Mouse (Mus musculus) myocyte (in vitro differentiated cells): ENCODE results near the gene Gm20521. TPM values are rescaled to one million over a fixed set of nuclear protein-coding genes. Genes with fewer than 3 reads are reported as not detected.

Source experiments
- H3K27me3 ChIP-seq: one replicate; pipeline ENCODE4 v1.6.1; 2011; ENCODE audit not compliant: control insufficient read depth, insufficient read depth, insufficient read length
- H3K36me3 ChIP-seq: one replicate; pipeline ENCODE4 v1.6.1; 2011; ENCODE audit not compliant: control insufficient read depth, insufficient read depth
- H3K4me2 ChIP-seq: one replicate; pipeline ENCODE4 v1.6.1; 2011; ENCODE audit warnings: low read depth, control low read depth
- H3K4me3 ChIP-seq: one replicate; pipeline ENCODE4 v1.5.1; 2011; ENCODE audit warnings: mild to moderate bottlenecking, control low read depth, moderate library complexity
- H3K79me2 ChIP-seq: one replicate; pipeline ENCODE4 v1.6.1; 2011; ENCODE audit not compliant: control insufficient read depth, insufficient read depth
- H3ac ChIP-seq: one replicate; pipeline ENCODE4 v1.6.1; 2011; ENCODE audit not compliant: control insufficient read depth, insufficient read length
- CEBPB ChIP-seq: IDR thresholded peaks from 2 replicates; pipeline ENCODE4 v1.6.1; 2011; ENCODE audit warnings: mild to moderate bottlenecking, moderate library complexity; ENCODE audit not compliant: poor library complexity, insufficient read depth, severe bottlenecking
- E2F4 ChIP-seq: IDR thresholded peaks from one replicate; pipeline ENCODE4 v1.6.1; 2011; ENCODE audit warnings: mild to moderate bottlenecking, control low read depth, moderate library complexity; ENCODE audit not compliant: insufficient read depth
- MAX ChIP-seq: IDR thresholded peaks from one replicate; pipeline ENCODE4 v1.6.1; 2011; ENCODE audit warnings: low read depth, mild to moderate bottlenecking, control low read depth
- MYOD1 ChIP-seq, 3 experiments: IDR thresholded peaks; one replicate each; pipeline ENCODE4 v1.6.1; 2011; ENCODE audit warnings: control low read depth in 2 of 3, low read depth in 2 of 3, mild to moderate bottlenecking in 2 of 3, moderate library complexity in 1 of 3; ENCODE audit not compliant: insufficient read length in 2 of 3, control insufficient read depth in 1 of 3
- MYOG ChIP-seq, 3 experiments: IDR thresholded peaks; one replicate each; pipeline ENCODE4 v1.6.1; 2011; ENCODE audit warnings: control low read depth in 2 of 3, low read depth in 2 of 3, mild to moderate bottlenecking in 2 of 3; ENCODE audit not compliant: insufficient read length in 2 of 3, control insufficient read depth in 1 of 3, insufficient read depth in 1 of 3
- POLR2A ChIP-seq: IDR thresholded peaks from one replicate; pipeline ENCODE4 v1.6.1; 2011; ENCODE audit warnings: low read depth, mild to moderate bottlenecking, control low read depth, moderate library complexity; ENCODE audit not compliant: insufficient read length
- POLR2AphosphoS2 ChIP-seq: IDR thresholded peaks from one replicate; pipeline ENCODE4 v1.6.1; 2011; ENCODE audit warnings: low read depth, control low read depth; ENCODE audit not compliant: insufficient read length
- REST ChIP-seq: IDR thresholded peaks from one replicate; pipeline ENCODE4 v1.6.1; 2011; ENCODE audit warnings: mild to moderate bottlenecking, control low read depth, moderate library complexity; ENCODE audit not compliant: insufficient read depth, insufficient read length
- SRF ChIP-seq: IDR thresholded peaks from one replicate; pipeline ENCODE4 v1.6.1; 2011; ENCODE audit warnings: low read depth; ENCODE audit not compliant: control insufficient read depth, insufficient read length
- TCF12 ChIP-seq: IDR thresholded peaks from one replicate; pipeline ENCODE4 v1.6.1; 2011; ENCODE audit warnings: mild to moderate bottlenecking, control low read depth; ENCODE audit not compliant: poor library complexity, insufficient read depth, severe bottlenecking
- TCF3 ChIP-seq: IDR thresholded peaks from one replicate; pipeline ENCODE4 v1.6.1; 2011; ENCODE audit warnings: low read depth, control low read depth; ENCODE audit not compliant: insufficient read length
- USF1 ChIP-seq: IDR thresholded peaks from one replicate; pipeline ENCODE4 v1.6.1; 2011; ENCODE audit warnings: low read depth, mild to moderate bottlenecking, control low read depth, moderate library complexity
- polyA plus RNA-seq: library from polyadenylated mRNA; unstranded; fragments of >200 nt; fragmentation: generic; extraction: Trizol; gene quantifications from one replicate; pipeline ENCODE4 v1.2.1, GENCODE M21; 2012; ENCODE audit warnings: missing spikeins

Gm20521 gene
- polyA plus RNA-seq, 1 experiment, result 0.47 TPM

DNA sequence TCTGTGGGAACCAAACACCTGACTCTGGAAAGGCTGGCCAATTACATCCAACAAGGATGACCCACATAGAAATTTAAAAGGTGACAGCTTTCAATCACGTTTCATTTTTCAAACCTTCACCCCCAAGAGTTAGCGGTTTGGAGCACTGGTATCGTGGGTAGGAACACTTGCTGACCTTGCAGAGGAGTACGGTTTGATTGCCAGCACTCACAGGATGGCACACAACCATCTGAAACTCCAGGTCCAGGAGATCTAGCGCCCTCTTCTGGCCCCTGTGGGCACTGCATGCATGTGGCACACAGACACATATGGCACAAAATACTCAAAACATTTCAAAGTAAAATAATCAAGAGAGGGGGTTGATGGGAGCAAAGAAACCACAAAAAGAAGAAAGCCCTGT is 16.3 kb upstream of the Gm20521 start:
- Histone ChIP-seq H3K27me3 (no peaks in the 10 kb centered on the region), H3K36me3 (no peaks in the 10 kb centered on the region), H3K4me2 (no peak overlapping the region), H3K4me3 (no peak overlapping the region), H3ac (no peak overlapping the region), H3K79me2 (no peaks in the 10 kb centered on the region)
- TF ChIP-seq CEBPB, result no peak
- TF ChIP-seq POLR2AphosphoS2, result no peak
- no peak for TF ChIP-seq E2F4
- no peak for TF ChIP-seq TCF12
- no peak for TF ChIP-seq MYOD1 (IDR thresholded peaks at IDR 0.05; ENCODE audit: control insufficient read depth in 1 of 3, insufficient read length in 2 of 3, low read depth in 2 of 3)
- TF ChIP-seq TCF3, result no peak
- no peak for TF ChIP-seq SRF
- TF ChIP-seq REST, result no peak
- no peak for TF ChIP-seq USF1
- TF ChIP-seq MAX, result no peak
- no peak for TF ChIP-seq MYOG (IDR thresholded peaks at IDR 0.05; ENCODE audit: control insufficient read depth in 1 of 3, insufficient read depth in 1 of 3, insufficient read length in 2 of 3, low read depth in 2 of 3)
- no peak for TF ChIP-seq POLR2A

DNA sequence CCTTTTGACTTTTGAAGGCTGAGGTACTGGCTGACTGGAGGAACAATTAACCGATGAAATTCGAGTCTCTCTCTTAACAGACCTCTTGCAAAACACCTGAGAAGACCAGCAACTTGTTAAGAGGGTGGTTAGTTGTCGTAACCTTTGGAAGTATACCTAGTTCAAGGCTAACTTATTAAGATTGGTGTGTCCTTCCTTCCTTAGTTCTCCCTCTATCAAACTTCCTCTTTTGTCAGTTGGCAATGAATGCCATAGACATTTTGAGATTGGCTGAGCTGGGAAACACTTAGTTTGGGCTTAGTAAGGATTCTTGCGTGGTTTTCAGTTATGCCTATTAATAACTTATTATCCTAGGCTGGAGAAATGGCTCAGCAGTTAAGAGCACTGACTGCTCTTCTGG is 15.2 kb upstream of the Gm20521 start:
- TF ChIP-seq CEBPB, result no peak
- no peak for TF ChIP-seq MAX
- no peak for TF ChIP-seq POLR2A
- no peak for TF ChIP-seq E2F4
- TF ChIP-seq USF1, result no peak
- TF ChIP-seq TCF12, result no peak
- no peak for TF ChIP-seq MYOG (IDR thresholded peaks at IDR 0.05; ENCODE audit: control insufficient read depth in 1 of 3, insufficient read depth in 1 of 3, insufficient read length in 2 of 3, low read depth in 2 of 3)
- TF ChIP-seq TCF3, result no peak
- TF ChIP-seq SRF, result no peak
- no peak for TF ChIP-seq REST
- TF ChIP-seq POLR2AphosphoS2, result no peak
- no peak for TF ChIP-seq MYOD1 (IDR thresholded peaks at IDR 0.05; ENCODE audit: control insufficient read depth in 1 of 3, insufficient read length in 2 of 3, low read depth in 2 of 3)
- no peaks in the 10 kb centered on the region for H3K36me3 ChIP-seq
- H3K27me3 ChIP-seq, result no peaks in the 10 kb centered on the region
- no peak overlapping the region for H3K4me3 ChIP-seq
- H3ac ChIP-seq, result no peak overlapping the region
- no peak overlapping the region for H3K4me2 ChIP-seq
- H3K79me2 ChIP-seq, result no peaks in the 10 kb centered on the region

DNA sequence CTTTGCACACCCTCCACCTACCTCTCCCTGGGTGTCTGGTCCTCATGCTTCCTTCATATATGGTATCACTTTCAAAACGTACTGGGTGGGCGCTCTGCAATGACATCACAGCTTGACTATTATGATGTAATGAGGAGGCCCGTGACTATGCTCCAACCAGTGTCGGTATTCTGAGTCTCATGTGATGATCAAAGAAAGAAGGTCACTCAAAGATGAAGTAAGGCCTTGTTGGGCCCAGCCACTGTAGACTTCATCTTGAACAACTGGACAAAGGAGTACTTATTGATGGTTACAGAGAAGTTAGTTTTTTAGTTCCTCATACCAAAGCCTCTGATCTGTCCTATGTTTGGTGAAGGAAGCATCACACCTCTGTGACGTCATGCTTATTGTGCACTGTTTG is 12.4 kb upstream of the Gm20521 start, which contains the start of gene Homez:
Gene Homez (minus strand): TSS at position 101 of the 400 bp plus-strand sequence.
- TF ChIP-seq POLR2A (no peak), REST (no peak), USF1 (no peak), MAX (no peak), MYOG (IDR thresholded peaks at IDR 0.05; ENCODE audit: control insufficient read depth in 1 of 3, insufficient read depth in 1 of 3, insufficient read length in 2 of 3, low read depth in 2 of 3) (no peak), SRF (no peak), MYOD1 (IDR thresholded peaks at IDR 0.05; ENCODE audit: control insufficient read depth in 1 of 3, insufficient read length in 2 of 3, low read depth in 2 of 3) (no peak), CEBPB (no peak), TCF3 (no peak), E2F4 (no peak), POLR2AphosphoS2 (no peak), TCF12 (no peak)
- Histone ChIP-seq H3ac (no peak within 1 kb of the TSS), H3K4me2 (no peak within 1 kb of the TSS), H3K4me3 (no peak within 1 kb of the TSS), H3K79me2 (no peaks in the 10 kb centered on the region), H3K36me3 (no peaks in the 10 kb centered on the region), H3K27me3 (no peaks in the 10 kb centered on the region)

- Histone ChIP-seq H3K36me3 (no peaks in the 10 kb centered on the region), H3K4me2 (no peak overlapping the region), H3K27me3 (no peaks in the 10 kb centered on the region), H3K4me3 (no peak overlapping the region), H3K79me2 (no peaks in the 10 kb centered on the region), H3ac (no peak overlapping the region)
- TF ChIP-seq TCF12, result no peak
- TF ChIP-seq SRF, result no peak
- TF ChIP-seq E2F4, result no peak
- TF ChIP-seq MAX, result no peak
- TF ChIP-seq POLR2AphosphoS2, result no peak
- no peak for TF ChIP-seq POLR2A
- TF ChIP-seq REST, result no peak
- TF ChIP-seq CEBPB, result no peak
- TF ChIP-seq TCF3, result no peak
- TF ChIP-seq MYOG (IDR thresholded peaks at IDR 0.05; ENCODE audit: control insufficient read depth in 1 of 3, insufficient read depth in 1 of 3, insufficient read length in 2 of 3, low read depth in 2 of 3), result no peak
- no peak for TF ChIP-seq MYOD1 (IDR thresholded peaks at IDR 0.05; ENCODE audit: control insufficient read depth in 1 of 3, insufficient read length in 2 of 3, low read depth in 2 of 3)
- TF ChIP-seq USF1, result no peak
These were observed 9.1 kb upstream of the Gm20521 start for GRCm38 (mm10) chr14:54874165-54874564.

DNA sequence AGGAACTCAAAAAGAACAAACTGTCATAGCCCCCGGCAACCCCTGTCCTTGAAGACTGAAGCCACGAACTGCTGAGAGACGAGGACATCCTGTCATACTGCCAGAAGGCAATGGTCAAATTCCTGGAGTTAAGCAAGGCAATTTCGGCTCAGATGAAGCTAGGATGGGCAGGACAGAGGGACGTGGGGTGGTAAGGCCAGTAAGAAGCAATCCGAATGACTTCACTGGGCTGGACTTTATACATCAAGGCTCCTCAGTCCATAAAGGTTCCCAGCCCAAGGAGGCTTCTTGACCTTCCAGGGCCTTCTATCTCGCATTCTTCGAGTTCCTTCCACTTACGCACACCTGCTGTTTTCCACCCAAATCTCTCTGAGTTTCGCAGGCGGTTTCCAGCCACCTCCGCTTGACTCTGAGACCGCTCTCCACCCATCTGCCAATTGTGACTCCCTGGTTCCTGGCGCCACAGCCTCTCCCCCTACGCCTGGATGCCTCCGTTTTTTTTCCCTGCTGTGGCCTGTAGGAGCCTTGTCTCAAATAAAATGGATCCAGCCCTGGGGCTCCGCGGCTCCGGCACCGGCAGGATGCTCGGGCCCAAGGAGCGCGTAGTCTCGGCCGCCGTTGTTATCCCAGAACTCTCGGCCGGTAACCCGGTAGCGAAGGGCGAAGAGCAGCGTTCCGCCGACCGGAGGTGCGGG is 7.2 kb upstream of the Gm20521 start:
- Histone ChIP-seq H3K79me2 (no peaks in the 10 kb centered on the region), H3ac (peak overlapping the region; percentile 68), H3K4me3 (peak overlapping the region; percentile 29), H3K36me3 (no peaks in the 10 kb centered on the region), H3K27me3 (no peaks in the 10 kb centered on the region), H3K4me2 (peak overlapping the region; percentile 97)
- no peak for TF ChIP-seq POLR2A
